Mouse (Mus musculus): ENCODE measurements around the gene Mpdu1.
A peak's percentile ranks its signal among the peaks of the same experiment; 100 is the strongest.
"Not testable (repeated sequence)": the region's sequence is repeated elsewhere in the genome, so short reads cannot be mapped to it uniquely, and the experiment has no call there.

Mpdu1 gene

GRCm38 (mm10) chr11:69665457-69665960 lies 3.1 kb upstream of the Mpdu1 start:
- DNase-seq (ENCODE audit: low read depth, low spot score), result no peak

- DNase-seq (ENCODE audit: low read depth, low spot score), result no peak
Measured at GRCm38 (mm10) chr11:69664841-69665240, 2.4 kb upstream of the Mpdu1 start.

DNA sequence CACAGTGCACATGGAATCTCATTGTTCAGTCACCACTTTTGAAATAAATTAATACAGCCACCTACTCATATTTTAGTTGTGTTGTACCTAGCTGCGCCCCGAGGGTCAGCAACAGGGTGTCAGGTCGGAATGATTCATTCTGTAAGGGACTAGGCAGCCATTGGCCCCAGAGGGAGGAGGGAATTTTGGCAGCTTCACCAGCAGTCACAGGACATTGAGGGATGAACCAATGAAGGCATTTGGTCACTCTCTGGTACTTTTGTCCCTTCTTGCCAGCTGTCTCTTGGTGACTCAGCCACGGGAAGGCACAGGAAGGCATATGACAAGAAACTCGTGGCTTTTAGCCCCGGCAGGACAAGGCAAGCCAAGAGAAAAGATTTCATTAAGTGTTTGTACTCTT lies 1.4 kb upstream of the Mpdu1 start:
- no peak for DNase-seq (ENCODE audit: low read depth, low spot score)

DNA sequence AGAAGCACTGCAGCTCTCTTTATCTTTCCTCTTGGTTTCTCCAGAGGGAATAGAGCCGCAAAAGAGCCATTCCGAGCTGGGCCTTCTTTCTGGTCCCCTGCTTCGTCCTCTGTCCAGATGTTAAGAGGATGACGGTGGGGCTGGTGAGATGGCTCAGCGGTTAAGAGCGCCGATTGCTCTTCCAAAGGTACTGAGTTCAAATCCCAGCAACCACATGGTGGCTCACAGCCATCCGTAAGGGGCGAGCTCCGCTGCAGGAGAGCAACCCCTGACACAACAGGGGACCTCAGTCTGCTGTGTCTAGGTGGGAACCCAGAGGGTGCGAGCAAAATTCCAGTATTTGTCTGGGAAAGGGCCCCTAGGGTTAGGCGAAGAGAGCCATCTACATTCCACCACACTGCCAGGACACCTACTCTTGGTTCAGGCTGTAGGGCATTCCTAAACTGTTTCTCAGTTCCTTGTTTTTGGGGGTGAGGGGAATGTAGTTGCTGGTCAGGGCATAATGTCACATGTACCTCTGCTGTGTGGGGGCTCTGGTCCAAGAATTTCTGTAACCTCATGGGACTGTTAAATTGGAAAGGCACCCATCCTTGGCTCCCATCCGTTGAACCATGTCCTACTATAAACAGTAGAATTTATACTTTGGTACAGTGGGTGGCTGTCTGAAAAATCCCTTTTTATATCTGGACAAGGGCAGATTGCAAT lies 677 bp upstream of the Mpdu1 start:
- no peak for DNase-seq (ENCODE audit: low read depth, low spot score)

GRCm38 (mm10) chr11:69661221-69661881 lies 1.1 kb downstream of the Mpdu1 start:
- DNase-seq (ENCODE audit: low read depth, low spot score), result no peak

DNA sequence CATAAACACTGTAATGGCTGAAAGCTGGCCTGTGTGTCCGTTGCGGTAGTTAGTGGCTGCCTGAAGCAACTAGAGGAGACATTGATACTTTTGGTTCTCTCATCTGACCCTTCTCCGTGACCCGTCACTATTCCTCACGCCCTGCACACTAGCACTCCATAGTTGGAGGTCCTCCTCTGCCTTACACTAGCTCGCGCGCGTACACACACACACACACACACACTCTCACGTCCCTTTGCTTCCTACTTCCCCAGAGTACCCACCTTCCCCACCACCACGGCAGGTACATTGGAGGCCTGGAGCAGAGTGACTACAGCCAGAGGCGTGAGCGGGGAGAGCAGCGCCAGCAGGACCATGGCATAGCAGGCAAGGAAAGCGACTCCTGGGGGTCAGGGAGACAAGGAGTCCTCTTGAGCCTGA lies 5.0 kb downstream of the Mpdu1 start:
- DNase-seq (ENCODE audit: low read depth, low spot score), result no peak

GRCm38 (mm10) chr11:69656617-69657461 lies 5.6 kb downstream of the Mpdu1 start:
- peak; percentile 60 for DNase-seq (ENCODE audit: low read depth, low spot score)

DNA sequence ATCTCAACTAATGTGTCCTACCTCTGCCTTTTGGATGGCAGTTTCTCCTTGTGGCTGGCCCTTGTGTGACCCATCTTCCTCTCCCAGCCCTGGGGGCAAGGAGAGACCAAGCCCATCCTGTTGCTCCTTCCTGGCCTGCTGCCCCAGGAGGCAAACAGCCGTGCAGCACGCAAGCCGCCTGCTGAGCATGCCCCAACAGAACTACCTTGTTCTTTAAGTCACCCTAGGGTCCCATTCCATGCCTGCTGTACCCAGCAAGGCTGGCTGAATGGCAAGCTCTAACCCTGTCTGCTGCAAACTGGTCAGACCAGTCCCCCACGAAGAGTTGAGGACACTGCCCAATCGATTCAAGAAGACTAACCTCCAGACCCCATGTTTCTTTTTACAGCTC lies 6.4 kb downstream of the Mpdu1 start:
- no peak for DNase-seq (ENCODE audit: low read depth, low spot score)

DNA sequence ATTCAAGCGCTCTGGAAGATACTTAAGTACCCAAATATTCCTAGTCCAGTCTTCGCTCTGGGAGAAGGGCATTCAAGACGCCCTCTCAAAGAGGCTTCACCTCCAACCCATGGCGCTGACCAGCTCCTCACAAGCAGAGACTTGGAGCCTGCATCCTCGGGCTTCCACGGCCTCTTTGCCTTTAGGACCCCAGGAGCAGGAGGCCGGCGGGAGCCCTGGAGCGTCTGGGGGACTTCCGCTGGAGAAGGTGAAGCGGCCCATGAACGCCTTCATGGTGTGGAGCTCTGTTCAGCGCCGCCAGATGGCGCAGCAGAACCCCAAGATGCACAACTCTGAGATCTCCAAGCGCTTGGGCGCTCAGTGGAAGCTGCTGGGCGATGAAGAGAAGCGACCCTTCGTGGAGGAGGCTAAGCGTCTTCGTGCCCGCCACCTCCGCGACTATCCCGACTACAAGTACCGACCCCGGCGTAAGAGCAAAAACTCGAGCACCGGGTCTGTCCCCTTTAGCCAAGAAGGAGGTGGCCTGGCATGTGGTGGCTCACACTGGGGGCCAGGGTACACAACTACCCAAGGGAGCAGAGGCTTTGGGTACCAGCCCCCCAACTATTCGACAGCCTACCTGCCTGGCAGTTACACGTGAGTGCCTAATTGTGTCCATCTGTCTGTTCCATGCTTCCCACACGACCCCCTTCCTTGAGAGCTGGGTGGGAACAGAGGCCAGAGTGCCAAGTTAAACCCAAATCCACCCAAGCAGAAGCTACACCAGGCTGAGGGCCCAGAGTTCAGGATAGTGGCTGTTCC lies 7.0 kb downstream of the Mpdu1 start, which contains the start of gene Sox15:
Sox15 (plus strand) TSS at position 51 of the 801 bp plus-strand sequence.
- DNase-seq (ENCODE audit: low read depth, low spot score), result peak; percentile 66

- no peak for DNase-seq (ENCODE audit: low read depth, low spot score)
Measured at GRCm38 (mm10) chr11:69654760-69655159, 7.7 kb downstream of the Mpdu1 start.

DNA sequence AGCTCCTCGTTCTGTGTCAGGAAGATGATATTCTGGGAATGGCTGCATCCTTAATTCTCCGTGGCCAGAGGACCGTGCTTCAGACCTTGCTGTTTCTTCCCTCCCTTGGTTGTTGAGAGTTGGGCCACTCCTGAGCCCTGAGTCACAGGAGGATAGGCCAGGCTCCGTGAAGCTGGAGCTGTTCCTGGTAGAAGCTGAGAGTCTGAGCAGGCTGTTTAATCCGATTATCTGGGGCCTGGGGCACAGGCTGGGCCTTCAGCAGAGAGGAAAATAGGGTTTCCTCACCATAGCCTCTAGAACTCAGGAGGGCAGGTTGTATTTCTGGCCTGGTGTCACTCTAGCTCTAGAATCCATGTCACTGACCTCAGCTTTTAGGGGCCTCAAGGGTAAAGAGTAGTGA lies 9.0 kb downstream of the Mpdu1 start:
- DNase-seq (ENCODE audit: low read depth, low spot score), result peak; percentile 62

GRCm38 (mm10) chr11:69645860-69646259 lies 16.6 kb downstream of the Mpdu1 start:
- DNase-seq (ENCODE audit: low read depth, low spot score), result no peak

GRCm38 (mm10) chr11:69635471-69635870 lies 27.0 kb downstream of the Mpdu1 start:
- DNase-seq (ENCODE audit: low read depth, low spot score), result no peak

DNA sequence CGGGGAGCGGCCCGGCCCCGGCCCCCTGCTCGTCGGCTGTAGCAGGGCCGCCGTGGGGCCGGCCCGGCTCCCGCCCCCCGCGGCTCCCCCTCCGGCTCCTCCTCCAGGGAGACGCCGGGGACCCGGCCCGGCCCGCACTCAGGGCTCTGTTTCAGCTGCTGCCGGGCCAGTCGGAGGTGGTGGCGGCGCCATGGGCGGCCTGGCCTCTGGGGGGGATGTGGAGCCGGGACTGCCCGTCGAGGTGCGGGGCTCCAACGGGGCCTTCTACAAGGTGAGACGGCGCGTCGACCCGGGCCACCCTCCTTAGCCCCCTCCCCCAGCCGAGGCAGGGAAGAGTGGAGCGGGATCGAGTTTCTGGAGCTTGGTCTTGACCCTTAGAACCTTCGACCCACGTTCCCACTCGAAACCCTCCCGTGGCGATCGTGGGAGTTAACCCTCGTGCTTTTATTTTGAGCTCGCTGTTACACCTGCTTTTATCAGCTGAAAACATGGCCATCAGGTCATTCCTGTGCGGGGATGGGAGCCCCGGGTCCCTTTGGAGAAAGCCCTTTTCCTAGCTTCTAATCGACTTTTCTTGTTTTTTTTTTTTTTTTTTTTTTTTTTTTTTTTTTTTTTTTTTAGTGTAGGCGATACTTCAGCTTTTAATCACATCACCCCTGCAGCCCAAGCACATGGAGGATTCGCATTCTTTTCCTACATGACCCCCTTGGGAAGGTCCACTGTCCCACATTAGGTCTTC lies 29.1 kb downstream of the Mpdu1 start:
- no peak for DNase-seq (ENCODE audit: low read depth, low spot score)

- DNase-seq (ENCODE audit: low read depth, low spot score), result peak; percentile 100
Measured at GRCm38 (mm10) chr11:69632284-69633089, 30.0 kb downstream of the Mpdu1 start, which contains the start of gene Fxr2. Gene Fxr2, plus strand, starts transcription at chr11:69632990.

DNA sequence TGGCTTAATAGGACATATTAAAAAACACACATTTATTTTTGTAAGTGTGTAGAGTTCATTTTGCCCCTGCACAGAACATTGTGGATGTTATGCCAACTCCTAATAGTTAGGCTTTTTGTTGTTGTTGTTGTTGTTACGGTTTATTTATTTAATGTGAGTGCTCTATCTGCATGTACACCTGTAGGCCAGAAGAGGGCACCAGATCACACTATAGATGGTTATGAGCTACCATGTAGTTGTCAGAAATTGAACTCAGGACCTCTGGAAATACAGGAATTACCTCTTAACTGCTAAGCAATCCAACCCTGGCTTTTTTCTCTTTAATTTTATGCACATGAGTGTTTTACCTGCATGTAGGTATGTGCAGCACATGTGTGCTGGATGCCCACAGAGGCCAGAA lies 32.6 kb downstream of the Mpdu1 start:
- no peak for DNase-seq (ENCODE audit: low read depth, low spot score)

GRCm38 (mm10) chr11:69628286-69628685 lies 34.2 kb downstream of the Mpdu1 start:
- peak; percentile 71 for DNase-seq (ENCODE audit: low read depth, low spot score)

DNA sequence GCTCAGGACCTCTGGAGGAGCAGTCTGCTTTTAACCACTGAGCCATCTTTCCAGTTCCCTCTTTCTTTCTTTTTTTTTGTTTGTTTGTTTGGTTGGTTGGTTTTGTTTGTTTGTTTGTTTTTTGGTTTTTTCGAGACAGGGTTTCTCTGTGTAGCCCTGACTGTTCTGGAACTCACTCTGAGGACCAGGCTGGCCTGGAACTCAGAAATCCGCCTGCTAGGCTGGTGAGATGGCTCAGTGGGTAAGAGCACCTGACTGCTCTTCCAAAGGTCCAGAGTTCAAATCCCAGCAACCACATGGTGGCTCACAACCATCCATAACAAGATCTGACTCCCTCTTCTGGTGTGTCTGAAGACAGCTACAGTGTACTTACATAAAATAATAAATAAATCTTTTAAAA lies 38.1 kb downstream of the Mpdu1 start:
- DNase-seq (ENCODE audit: low read depth, low spot score), result not testable (repeated sequence)

DNA sequence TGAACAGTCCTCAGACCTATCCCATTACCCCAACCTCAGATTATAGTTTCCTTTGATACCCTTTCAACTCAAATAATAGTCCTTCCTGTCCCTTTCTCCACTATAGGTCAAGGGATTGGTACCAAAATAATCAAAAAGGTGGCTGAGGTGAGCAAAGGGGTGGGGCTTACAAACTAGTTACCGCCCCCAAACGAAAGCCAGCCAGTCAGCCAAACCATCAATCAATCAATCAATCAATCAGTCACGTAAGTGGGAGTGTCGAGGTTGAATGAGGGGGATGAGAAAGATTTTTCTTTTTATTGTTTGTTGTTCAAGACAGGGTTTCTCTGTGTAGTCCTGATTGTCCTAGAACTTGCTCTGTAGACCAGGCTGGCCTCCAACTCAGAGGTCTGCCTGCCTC lies 39.4 kb downstream of the Mpdu1 start:
- no peak for DNase-seq (ENCODE audit: low read depth, low spot score)

DNA sequence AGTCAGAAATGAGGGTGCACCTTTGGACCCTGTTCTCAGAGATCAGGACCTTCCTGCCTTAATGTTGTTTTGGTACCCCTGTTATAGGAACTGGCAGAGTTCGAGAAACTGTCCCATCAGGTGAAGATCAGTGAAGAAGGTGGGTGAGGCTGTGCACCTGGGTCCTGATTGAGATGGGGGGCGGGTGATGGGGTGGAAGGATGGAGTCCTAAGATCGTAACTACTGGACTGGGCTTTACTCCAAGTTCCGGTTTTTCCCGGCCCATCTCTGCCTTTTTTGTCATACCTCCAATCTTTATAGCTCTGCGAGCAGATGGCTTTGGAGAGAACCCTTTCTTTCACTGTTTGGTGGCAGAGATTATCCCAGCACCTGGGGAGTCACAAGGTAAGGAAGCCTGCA lies 40.0 kb downstream of the Mpdu1 start:
- no peak for DNase-seq (ENCODE audit: low read depth, low spot score)

Measured in retina, postnatal 7 days (tissue).